Mouse (Mus musculus) heart, adult 18-20 months (tissue): Measurements from ENCODE around the gene Ksr2. TPM values are rescaled to one million over a fixed set of nuclear protein-coding genes. Genes with fewer than 3 reads are reported as not detected.
"Not testable (repeated sequence)": the region's sequence is repeated elsewhere in the genome, so short reads cannot be mapped to it uniquely, and the experiment has no call there.

Source experiments
- DNase-seq, 2 experiments: peaks; one replicate each; pipeline ENCODE4 v3.0.0; 2021 to 2022; ENCODE audit warnings: mixed read lengths in 1 of 2
- long read RNA-seq, 2 experiments: library from polyadenylated mRNA; stranded (forward); transcript quantifications; one replicate each; pipeline ENCODE4 v2.0.0; 2021
- total RNA-seq, 2 experiments: library from RNA; stranded (reverse); gene quantifications; 2 replicates each; pipeline ENCODE4 v1.2.3; 2021

The Ksr2 gene
- under 1 TPM; 0.07 to 0.10 TPM for total RNA-seq
- long read RNA-seq, experiment 1, result 0 reads
- long read RNA-seq, experiment 2, result 0 reads

- no peak for DNase-seq
Observed at GRCm38 (mm10) chr5:117413507-117414501, at the start of gene Ksr2. Ksr2 (plus strand) TSS chr5:117414000.

GRCm38 (mm10) chr5:117364821-117365220, 49.0 kb upstream of the Ksr2 start:
- DNase-seq, result no peak

- no peak for DNase-seq
Observed at GRCm38 (mm10) chr5:117365904-117366561, 47.8 kb upstream of the Ksr2 start.

- DNase-seq, result no peak
Observed at GRCm38 (mm10) chr5:117367206-117367605, 46.6 kb upstream of the Ksr2 start.

- DNase-seq, result peak in 1 of 2 experiments; percentile 18
Observed at GRCm38 (mm10) chr5:117370592-117370991, 43.2 kb upstream of the Ksr2 start.

GRCm38 (mm10) chr5:117373418-117373817, 40.4 kb upstream of the Ksr2 start:
- DNase-seq, result no peak

- DNase-seq, result no peak
Observed at GRCm38 (mm10) chr5:117374372-117375049, 39.3 kb upstream of the Ksr2 start.

- DNase-seq, result no peak
Observed at GRCm38 (mm10) chr5:117376331-117376761, 37.5 kb upstream of the Ksr2 start.

- not testable (repeated sequence) for DNase-seq
Observed at GRCm38 (mm10) chr5:117377731-117378130, 36.1 kb upstream of the Ksr2 start.

- DNase-seq, result peak in 1 of 2 experiments; percentile 52
Observed at GRCm38 (mm10) chr5:117380199-117380598, 33.6 kb upstream of the Ksr2 start.

- DNase-seq, result no peak
Observed at GRCm38 (mm10) chr5:117381785-117382184, 32.0 kb upstream of the Ksr2 start.

- DNase-seq, result no peak
Observed at GRCm38 (mm10) chr5:117383198-117383597, 30.6 kb upstream of the Ksr2 start.

GRCm38 (mm10) chr5:117388296-117388751, 25.5 kb upstream of the Ksr2 start:
- peak in 1 of 2 experiments; percentile 43 for DNase-seq

GRCm38 (mm10) chr5:117388877-117389276, 24.9 kb upstream of the Ksr2 start, which contains the start of gene Rfc5:
Rfc5 (minus strand) TSS chr5:117389047.
- DNase-seq, result peak; percentile 96

- DNase-seq, result no peak
Observed at GRCm38 (mm10) chr5:117390895-117391294, 22.9 kb upstream of the Ksr2 start.

GRCm38 (mm10) chr5:117395834-117396233, 18.0 kb upstream of the Ksr2 start:
- no peak for DNase-seq

GRCm38 (mm10) chr5:117396596-117397014, 17.2 kb upstream of the Ksr2 start:
- DNase-seq, result no peak

- DNase-seq, result no peak
Observed at GRCm38 (mm10) chr5:117397371-117397770, 16.4 kb upstream of the Ksr2 start.

GRCm38 (mm10) chr5:117398007-117398550, 15.7 kb upstream of the Ksr2 start:
- no peak for DNase-seq

GRCm38 (mm10) chr5:117399281-117399680, 14.5 kb upstream of the Ksr2 start:
- no peak for DNase-seq

GRCm38 (mm10) chr5:117403609-117404008, 10.2 kb upstream of the Ksr2 start:
- no peak for DNase-seq

- not testable (repeated sequence) for DNase-seq
Observed at GRCm38 (mm10) chr5:117404671-117405070, 9.1 kb upstream of the Ksr2 start.
